Mouse (Mus musculus) MEL (cell line): ENCODE results near the gene Sult1a1.

Source experiments
- CHD1 ChIP-seq: IDR thresholded peaks from 2 replicates; pipeline ENCODE4 v1.6.1; 2012; ENCODE audit warnings: low read depth, mild to moderate bottlenecking, inconsistent platforms, low read length, improper control_type of control experiment
- CHD2 ChIP-seq: IDR thresholded peaks from 2 replicates; pipeline ENCODE4 v1.6.1; 2011; ENCODE audit warnings: low read length, improper control_type of control experiment
- CTCF ChIP-seq, 3 experiments: IDR thresholded peaks in 2 of 3; conservative IDR thresholded peaks in 1 of 3; 2 replicates each; pipeline ENCODE4 v1.5.1; 2011 to 2012; ENCODE audit warnings: low read length in 3 of 3, low read depth in 2 of 3, mild to moderate bottlenecking in 2 of 3, improper control_type of control experiment in 1 of 3, inconsistent platforms in 1 of 3, mixed read lengths in 1 of 3, moderate library complexity in 1 of 3; ENCODE audit not compliant: control insufficient read depth in 1 of 3, insufficient read depth in 1 of 3, poor library complexity in 1 of 3, severe bottlenecking in 1 of 3
- E2F4 ChIP-seq: IDR thresholded peaks from 2 replicates; pipeline ENCODE4 v1.6.1; 2011; ENCODE audit warnings: low read depth, low read length, improper control_type of control experiment, borderline replicate concordance
- EP300 ChIP-seq, 2 experiments: IDR thresholded peaks; 2 replicates each; pipeline ENCODE4 v1.6.1; 2011; ENCODE audit warnings: improper control_type of control experiment in 2 of 2, low read length in 2 of 2, low read depth in 1 of 2, mild to moderate bottlenecking in 1 of 2
- ETS1 ChIP-seq: IDR thresholded peaks from 2 replicates; pipeline ENCODE4 v1.6.1; 2012; ENCODE audit warnings: low read depth, mild to moderate bottlenecking, inconsistent platforms, low read length, improper control_type of control experiment, moderate library complexity
- HCFC1 ChIP-seq: IDR thresholded peaks from 2 replicates; pipeline ENCODE4 v1.6.1; 2012; ENCODE audit warnings: low read depth, mild to moderate bottlenecking, inconsistent platforms, low read length, improper control_type of control experiment, moderate library complexity
- MAX ChIP-seq: IDR thresholded peaks from 2 replicates; pipeline ENCODE4 v1.6.1; 2011; ENCODE audit warnings: low read length, improper control_type of control experiment
- POLR2A ChIP-seq, 2 experiments: IDR thresholded peaks; 2 replicates each; pipeline ENCODE4 v1.6.1; 2011 to 2012; ENCODE audit warnings: low read length in 2 of 2, mild to moderate bottlenecking in 2 of 2, control low read depth in 1 of 2, improper control_type of control experiment in 1 of 2, low read depth in 1 of 2, moderate library complexity in 1 of 2; ENCODE audit not compliant: control insufficient read depth in 1 of 2, insufficient read depth in 1 of 2, poor library complexity in 1 of 2
- SIN3A ChIP-seq: IDR thresholded peaks from 2 replicates; pipeline ENCODE4 v1.6.1; 2012; ENCODE audit warnings: low read length, improper control_type of control experiment, inconsistent platforms
- ZC3H11A ChIP-seq: IDR thresholded peaks from 2 replicates; pipeline ENCODE4 v1.6.1; 2012; ENCODE audit warnings: low read depth, mild to moderate bottlenecking, inconsistent platforms, low read length, improper control_type of control experiment
- ZKSCAN1 ChIP-seq: IDR thresholded peaks from 2 replicates; pipeline ENCODE4 v1.6.1; 2012; ENCODE audit warnings: low read depth, mild to moderate bottlenecking, inconsistent platforms, low read length, improper control_type of control experiment, moderate library complexity
- ZMIZ1 ChIP-seq: IDR thresholded peaks from 2 replicates; pipeline ENCODE4 v1.6.1; 2012; ENCODE audit warnings: low read depth, mild to moderate bottlenecking, inconsistent platforms, low read length, improper control_type of control experiment, moderate library complexity

GRCm38 (mm10) chr7:126710266-126710665, 34.0 kb upstream of the Sult1a1 start:
- no peak for TF ChIP-seq POLR2A (IDR thresholded peaks at IDR 0.05; ENCODE audit: control insufficient read depth in 1 of 2, insufficient read depth in 1 of 2, low read depth in 1 of 2, low read length in 2 of 2, poor library complexity in 1 of 2)
- no peak for TF ChIP-seq SIN3A
- TF ChIP-seq HCFC1, result no peak
- no peak for TF ChIP-seq CHD1
- no peak for TF ChIP-seq EP300 (IDR thresholded peaks at IDR 0.05; ENCODE audit: low read depth in 1 of 2, low read length in 2 of 2)
- TF ChIP-seq CTCF (IDR thresholded peaks at IDR 0.05 in 2 of 3, conservative IDR thresholded peaks at IDR 0.05 in 1 of 3; ENCODE audit: control insufficient read depth in 1 of 3, insufficient read depth in 1 of 3, low read depth in 2 of 3, low read length in 3 of 3, poor library complexity in 1 of 3, severe bottlenecking in 1 of 3), result no peak
- no peak for TF ChIP-seq ETS1
- TF ChIP-seq E2F4, result no peak
- no peak for TF ChIP-seq ZKSCAN1
- no peak for TF ChIP-seq ZMIZ1
- TF ChIP-seq ZC3H11A, result no peak
- TF ChIP-seq CHD2, result no peak
- no peak for TF ChIP-seq MAX
